16 mouse cellular contexts compared by ENCODE assay signal in the genomic region with DNA sequence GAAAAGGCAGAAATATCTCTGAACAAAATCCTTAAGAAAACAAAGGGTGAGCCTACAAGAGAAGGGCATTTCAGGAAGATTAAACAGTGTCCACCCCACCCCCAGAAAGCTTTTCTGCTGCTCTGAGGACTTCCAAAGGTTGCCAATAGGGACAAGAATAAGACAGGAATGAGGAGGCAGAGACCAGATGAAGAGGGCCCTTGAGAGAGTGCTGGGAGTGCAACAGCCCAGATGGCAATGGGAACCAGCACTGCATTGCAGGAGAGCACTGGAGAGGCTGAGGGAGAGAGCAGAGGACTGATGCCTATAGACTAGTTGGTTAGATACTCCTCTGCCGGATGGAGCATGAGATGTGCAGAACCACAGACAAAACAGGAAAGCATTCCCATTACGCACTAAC.
"Had no signal": no experiment of that assay in that cellular context is flagged by ENCODE, and none has a peak within 500 bp of the region (broad histone marks: within the 10 kb centered on the region; RNA-seq: fewer than 3 reads in every experiment).

No protein-coding gene starts in this region.

- H3K27me3 ChIP-seq: neural tube, embryonic 13.5 days; neural tube, embryonic 15.5 days; stomach, embryonic 15.5 days had no signal

- DNase-seq: retina, postnatal 1 day; right cerebral cortex, adult 18-20 months; right cerebral cortex, postnatal 14 days; right cerebral cortex, postnatal 25 days; right cerebral cortex, postnatal 4 days; spleen, adult 18-20 months; thymus, adult 18-20 months; thymus, adult 2 months; thymus, postnatal 14 days; thymus, postnatal 25 days; thymus, postnatal 36 days; thymus, postnatal 4 days had no signal

- H3K4me2 ChIP-seq: neural tube, embryonic 13.5 days; neural tube, embryonic 15.5 days; stomach, embryonic 15.5 days had no signal

- H3K36me3 ChIP-seq: neural tube, embryonic 13.5 days; neural tube, embryonic 15.5 days; stomach, embryonic 15.5 days had no signal

- H3K9ac ChIP-seq: neural tube, embryonic 13.5 days; neural tube, embryonic 15.5 days; stomach, embryonic 15.5 days had no signal

- H3K27ac ChIP-seq: neural tube, embryonic 13.5 days; neural tube, embryonic 15.5 days; stomach, embryonic 15.5 days; stomach, postnatal 0 days had no signal

- H3K4me3 ChIP-seq: neural tube, embryonic 13.5 days; neural tube, embryonic 15.5 days; stomach, embryonic 15.5 days had no signal

- H3K9me3 ChIP-seq: neural tube, embryonic 13.5 days; neural tube, embryonic 15.5 days; stomach, embryonic 15.5 days had no signal
